Mouse (Mus musculus) liver, embryonic 14.5 days (tissue): Measurements from ENCODE around the gene Rgs11.

ENCODE experiments used
- CTCF ChIP-seq: IDR thresholded peaks from 2 replicates; pipeline ENCODE4 v1.5.1; 2016; ENCODE audit warnings: antibody characterized with exemption, low read depth, control low read depth
- EP300 ChIP-seq: IDR thresholded peaks from 2 replicates; pipeline ENCODE4 v1.6.1; 2016; ENCODE audit warnings: antibody characterized with exemption, low read depth

- TF ChIP-seq CTCF, result no peak
- no peak for TF ChIP-seq EP300
Observed at GRCm38 (mm10) chr17:26204766-26205165, 2.0 kb downstream of the Rgs11 start.
